Mouse (Mus musculus): ENCODE data around the gene Gpr89. TPM values are rescaled to one million over a fixed set of nuclear protein-coding genes. Genes with fewer than 3 reads are reported as not detected.

The Gpr89 gene
- total and polyA plus RNA-seq, 2 experiments from 2014 or later: 21.7 to 30.0 TPM

GRCm38 (mm10) chr3:96936241-96936640 lies 31.1 kb upstream of the Gpr89 start:
- Histone ChIP-seq H3K36me3 (replicated peaks; ENCODE audit: control insufficient read depth, insufficient read depth, low read length) (no peaks in the 10 kb centered on the region), H3K4me3 (ENCODE audit: low read depth, low read length) (no peak overlapping the region), H3K9me3 (replicated peaks; ENCODE audit: control insufficient read depth, low read length) (no peaks in the 10 kb centered on the region), H3K27ac (ENCODE audit: low read depth) (no peak overlapping the region), H3K9ac (replicated peaks; ENCODE audit: low read depth, low read length) (no peak overlapping the region), H3K27me3 (ENCODE audit: control insufficient read depth, insufficient read depth, low read length) (0 out of 2 replicates have a peak, but pooled peaks cover 3% of the 10 kb centered on the region), H3K4me2 (ENCODE audit: low read depth, low read length) (no peak overlapping the region), H3K4me1 (ENCODE audit: control insufficient read depth, insufficient read depth) (no peaks in the 10 kb centered on the region)
- DNase-seq (ENCODE audit: low spot score) (peak; percentile 76), ATAC-seq (ENCODE audit: insufficient read depth, low read depth) (no peak)
- TF ChIP-seq EP300 (IDR thresholded peaks at IDR 0.05; ENCODE audit: low read depth): no peak
- TF ChIP-seq CTCF (IDR thresholded peaks at IDR 0.05; ENCODE audit: low read depth): peak; percentile 98
- WGBS: 6% methylated on average over 6 of the region's 6 CpGs

GRCm38 (mm10) chr3:96931261-96931681 lies 26.1 kb upstream of the Gpr89 start:
- Histone ChIP-seq H3K9me3 (replicated peaks; ENCODE audit: control insufficient read depth, low read length) (no peaks in the 10 kb centered on the region), H3K27ac (ENCODE audit: low read depth) (no peak overlapping the region), H3K9ac (replicated peaks; ENCODE audit: low read depth, low read length) (no peak overlapping the region), H3K4me2 (ENCODE audit: low read depth, low read length) (peak overlapping the region; percentile 15; the same call in 1 of the 2 replicates), H3K36me3 (replicated peaks; ENCODE audit: control insufficient read depth, insufficient read depth, low read length) (no peaks in the 10 kb centered on the region), H3K27me3 (ENCODE audit: control insufficient read depth, insufficient read depth, low read length) (0 out of 2 replicates have a peak, but pooled peaks cover 3% of the 10 kb centered on the region), H3K4me1 (ENCODE audit: control insufficient read depth, insufficient read depth) (no peaks in the 10 kb centered on the region), H3K4me3 (ENCODE audit: low read depth, low read length) (no peak overlapping the region)
- no peak for TF ChIP-seq CTCF (IDR thresholded peaks at IDR 0.05; ENCODE audit: low read depth)
- TF ChIP-seq EP300 (IDR thresholded peaks at IDR 0.05; ENCODE audit: low read depth): no peak
- WGBS: 24% methylated on average over 5 of the region's 5 CpGs
- ATAC-seq (ENCODE audit: insufficient read depth, low read depth): no peak
- no peak for DNase-seq (ENCODE audit: low spot score)

- H3K27me3 ChIP-seq (ENCODE audit: control insufficient read depth, insufficient read depth, low read length): no peaks in the 10 kb centered on the region
- TF ChIP-seq EP300 (IDR thresholded peaks at IDR 0.05; ENCODE audit: low read depth) (no peak), CTCF (IDR thresholded peaks at IDR 0.05; ENCODE audit: low read depth) (no peak)
- H3K9me3 ChIP-seq (replicated peaks; ENCODE audit: control insufficient read depth, low read length): no peaks in the 10 kb centered on the region
- ATAC-seq (ENCODE audit: insufficient read depth, low read depth) (no peak), DNase-seq (ENCODE audit: low spot score) (no peak)
- H3K4me1 ChIP-seq (ENCODE audit: control insufficient read depth, insufficient read depth): no peaks in the 10 kb centered on the region
- WGBS: 65% methylated on average over 6 of the region's 6 CpGs
- no peak within 1 kb of the TSS for H3K9ac ChIP-seq (replicated peaks; ENCODE audit: low read depth, low read length)
- no peak within 1 kb of the TSS for H3K4me2 ChIP-seq (ENCODE audit: low read depth, low read length)
- no peaks in the 10 kb centered on the region for H3K36me3 ChIP-seq (replicated peaks; ENCODE audit: control insufficient read depth, insufficient read depth, low read length)
- H3K27ac ChIP-seq (ENCODE audit: low read depth): no peak within 1 kb of the TSS
- H3K4me3 ChIP-seq (ENCODE audit: low read depth, low read length): no peak within 1 kb of the TSS
Measured at GRCm38 (mm10) chr3:96925920-96926319, 20.8 kb upstream of the Gpr89 start, which contains the start of gene Gja8. TSS of gene Gja8 (minus strand) at chr3:96926020.

- no peak overlapping the region for H3K4me3 ChIP-seq (ENCODE audit: low read depth, low read length)
- no peaks in the 10 kb centered on the region for H3K27me3 ChIP-seq (ENCODE audit: control insufficient read depth, insufficient read depth, low read length)
- H3K4me1 ChIP-seq (ENCODE audit: control insufficient read depth, insufficient read depth): no peaks in the 10 kb centered on the region
- H3K27ac ChIP-seq (ENCODE audit: low read depth): no peak overlapping the region
- no peaks in the 10 kb centered on the region for H3K9me3 ChIP-seq (replicated peaks; ENCODE audit: control insufficient read depth, low read length)
- H3K36me3 ChIP-seq (replicated peaks; ENCODE audit: control insufficient read depth, insufficient read depth, low read length): no peaks in the 10 kb centered on the region
- 71% methylated on average over 4 of the region's 4 CpGs for WGBS
- ATAC-seq (ENCODE audit: insufficient read depth, low read depth) (no peak), DNase-seq (ENCODE audit: low spot score) (no peak)
- no peak overlapping the region for H3K9ac ChIP-seq (replicated peaks; ENCODE audit: low read depth, low read length)
- TF ChIP-seq CTCF (IDR thresholded peaks at IDR 0.05; ENCODE audit: low read depth) (no peak), EP300 (IDR thresholded peaks at IDR 0.05; ENCODE audit: low read depth) (no peak)
- no peak overlapping the region for H3K4me2 ChIP-seq (ENCODE audit: low read depth, low read length)
Measured at GRCm38 (mm10) chr3:96924631-96925030, 19.5 kb upstream of the Gpr89 start.

GRCm38 (mm10) chr3:96920991-96921390 lies 15.8 kb upstream of the Gpr89 start:
- TF ChIP-seq CTCF (IDR thresholded peaks at IDR 0.05; ENCODE audit: low read depth): no peak
- TF ChIP-seq EP300 (IDR thresholded peaks at IDR 0.05; ENCODE audit: low read depth): no peak
- no peaks in the 10 kb centered on the region for H3K27me3 ChIP-seq (ENCODE audit: control insufficient read depth, insufficient read depth, low read length)
- no peak overlapping the region for H3K27ac ChIP-seq (ENCODE audit: low read depth)
- no peaks in the 10 kb centered on the region for H3K9me3 ChIP-seq (replicated peaks; ENCODE audit: control insufficient read depth, low read length)
- DNase-seq (ENCODE audit: low spot score) (no peak), ATAC-seq (ENCODE audit: insufficient read depth, low read depth) (no peak)
- H3K9ac ChIP-seq (replicated peaks; ENCODE audit: low read depth, low read length): no peak overlapping the region
- no peaks in the 10 kb centered on the region for H3K36me3 ChIP-seq (replicated peaks; ENCODE audit: control insufficient read depth, insufficient read depth, low read length)
- no peaks in the 10 kb centered on the region for H3K4me1 ChIP-seq (ENCODE audit: control insufficient read depth, insufficient read depth)
- H3K4me2 ChIP-seq (ENCODE audit: low read depth, low read length): no peak overlapping the region
- WGBS: 80% methylated on average over 7 of the region's 7 CpGs
- no peak overlapping the region for H3K4me3 ChIP-seq (ENCODE audit: low read depth, low read length)

GRCm38 (mm10) chr3:96905592-96905991 lies 446 bp upstream of the Gpr89 start:
- H3K4me3 ChIP-seq (ENCODE audit: low read depth, low read length): peak overlapping the region; percentile 79
- ATAC-seq (ENCODE audit: insufficient read depth, low read depth) (no peak), DNase-seq (ENCODE audit: low spot score) (no peak)
- peaks cover 11% of the 10 kb centered on the region; the same call in 1 of the 2 replicates for H3K4me1 ChIP-seq (ENCODE audit: control insufficient read depth, insufficient read depth)
- no peaks in the 10 kb centered on the region for H3K36me3 ChIP-seq (replicated peaks; ENCODE audit: control insufficient read depth, insufficient read depth, low read length)
- TF ChIP-seq CTCF (IDR thresholded peaks at IDR 0.05; ENCODE audit: low read depth) (no peak), EP300 (IDR thresholded peaks at IDR 0.05; ENCODE audit: low read depth) (no peak)
- H3K4me2 ChIP-seq (ENCODE audit: low read depth, low read length): peak overlapping the region; percentile 92
- no peaks in the 10 kb centered on the region for H3K9me3 ChIP-seq (replicated peaks; ENCODE audit: control insufficient read depth, low read length)
- H3K27ac ChIP-seq (ENCODE audit: low read depth): no peak overlapping the region
- 38% methylated on average over 9 of the region's 9 CpGs for whole genome bisulfite sequencing
- 0 out of 2 replicates have a peak, but pooled peaks cover 5% of the 10 kb centered on the region for H3K27me3 ChIP-seq (ENCODE audit: control insufficient read depth, insufficient read depth, low read length)
- H3K9ac ChIP-seq (replicated peaks; ENCODE audit: low read depth, low read length): peak overlapping the region; percentile 81; the same call in 1 of the 2 replicates
